Mouse (Mus musculus): Measurements from ENCODE around the gene Kpna6. TPM values are rescaled to one million over a fixed set of nuclear protein-coding genes. Genes with fewer than 3 reads are reported as not detected.
"Not testable (repeated sequence)": the region's sequence is repeated elsewhere in the genome, so short reads cannot be mapped to it uniquely, and the experiment has no call there.

Gene Kpna6
- 6.8 and 9.0 TPM in 2 replicates for polyA plus RNA-seq (2012; ENCODE audit: insufficient read depth, low replicate concordance)

- Histone ChIP-seq H3K27me3 (replicated peaks) (no peaks in the 10 kb centered on the region), H3K4me1 (peaks cover 19% of the 10 kb centered on the region), H3K4me3 (replicated peaks) (peak within 1 kb of the TSS; percentile 95), H3K36me3 (replicated peaks; ENCODE audit: low read length) (peaks cover 24% of the 10 kb centered on the region), H3K9me3 (no peaks in the 10 kb centered on the region)
- no peak for TF ChIP-seq FLI1 (IDR thresholded peaks at IDR 0.05; ENCODE audit: low read length)
- no peak for TF ChIP-seq GATA1 (IDR thresholded peaks at IDR 0.05; ENCODE audit: borderline replicate concordance, low read length)
Observed at GRCm38 (mm10) chr4:129672083-129672877, at the start of gene Kpna6. Gene Kpna6, minus strand, starts transcription at chr4:129672767.

GRCm38 (mm10) chr4:129716310-129716709 is 43.7 kb upstream of the Kpna6 start:
- TF ChIP-seq FLI1 (IDR thresholded peaks at IDR 0.05; ENCODE audit: low read length), result no peak
- no peak for TF ChIP-seq GATA1 (IDR thresholded peaks at IDR 0.05; ENCODE audit: borderline replicate concordance, low read length)
- H3K9me3 ChIP-seq, result no peaks in the 10 kb centered on the region
- no peak overlapping the region for H3K4me3 ChIP-seq (replicated peaks)
- peaks cover 85% of the 10 kb centered on the region for H3K36me3 ChIP-seq (replicated peaks; ENCODE audit: low read length)
- H3K4me1 ChIP-seq, result no peaks in the 10 kb centered on the region
- H3K27me3 ChIP-seq (replicated peaks), result no peaks in the 10 kb centered on the region

GRCm38 (mm10) chr4:129709486-129710129 is 37.0 kb upstream of the Kpna6 start:
- Histone ChIP-seq H3K9me3 (no peaks in the 10 kb centered on the region), H3K4me3 (replicated peaks) (no peak overlapping the region), H3K4me1 (no peaks in the 10 kb centered on the region), H3K36me3 (replicated peaks; ENCODE audit: low read length) (peaks cover 95% of the 10 kb centered on the region), H3K27me3 (replicated peaks) (no peaks in the 10 kb centered on the region)
- TF ChIP-seq FLI1 (IDR thresholded peaks at IDR 0.05; ENCODE audit: low read length) (no peak), GATA1 (IDR thresholded peaks at IDR 0.05; ENCODE audit: borderline replicate concordance, low read length) (no peak)

- Histone ChIP-seq H3K4me1 (peaks cover 4% of the 10 kb centered on the region), H3K4me3 (replicated peaks) (no peak overlapping the region), H3K27me3 (replicated peaks) (no peaks in the 10 kb centered on the region), H3K36me3 (replicated peaks; ENCODE audit: low read length) (peaks cover 96% of the 10 kb centered on the region), H3K9me3 (no peaks in the 10 kb centered on the region)
- no peak for TF ChIP-seq FLI1 (IDR thresholded peaks at IDR 0.05; ENCODE audit: low read length)
- no peak for TF ChIP-seq GATA1 (IDR thresholded peaks at IDR 0.05; ENCODE audit: borderline replicate concordance, low read length)
Observed at GRCm38 (mm10) chr4:129706750-129707149, 34.2 kb upstream of the Kpna6 start.

GRCm38 (mm10) chr4:129702454-129702853 is 29.9 kb upstream of the Kpna6 start:
- Histone ChIP-seq H3K9me3 (no peaks in the 10 kb centered on the region), H3K36me3 (replicated peaks; ENCODE audit: low read length) (peaks cover 55% of the 10 kb centered on the region), H3K27me3 (replicated peaks) (no peaks in the 10 kb centered on the region), H3K4me3 (replicated peaks) (no peak overlapping the region), H3K4me1 (peaks cover 30% of the 10 kb centered on the region)
- no peak for TF ChIP-seq FLI1 (IDR thresholded peaks at IDR 0.05; ENCODE audit: low read length)
- TF ChIP-seq GATA1 (IDR thresholded peaks at IDR 0.05; ENCODE audit: borderline replicate concordance, low read length), result no peak

GRCm38 (mm10) chr4:129701503-129702377 is 29.2 kb upstream of the Kpna6 start:
- H3K36me3 ChIP-seq (replicated peaks; ENCODE audit: low read length), result peaks cover 50% of the 10 kb centered on the region
- peak overlapping the region; percentile 88 for H3K4me3 ChIP-seq (replicated peaks)

GRCm38 (mm10) chr4:129700661-129701060 is 28.1 kb upstream of the Kpna6 start:
- not testable (repeated sequence) for H3K27me3 ChIP-seq (replicated peaks); H3K9me3 ChIP-seq; H3K4me3 ChIP-seq (replicated peaks)
- H3K4me1 ChIP-seq, result peaks cover 39% of the 10 kb centered on the region
- peaks cover 39% of the 10 kb centered on the region for H3K36me3 ChIP-seq (replicated peaks; ENCODE audit: low read length)

More at GRCm38 (mm10) chr4:129701503-129702377, 29.2 kb upstream of the Kpna6 start:
- Histone ChIP-seq H3K9me3 (no peaks in the 10 kb centered on the region), H3K27me3 (replicated peaks) (no peaks in the 10 kb centered on the region), H3K4me1 (peaks cover 37% of the 10 kb centered on the region)
- TF ChIP-seq FLI1 (IDR thresholded peaks at IDR 0.05; ENCODE audit: low read length) (no peak), GATA1 (IDR thresholded peaks at IDR 0.05; ENCODE audit: borderline replicate concordance, low read length) (no peak)

GRCm38 (mm10) chr4:129700216-129700615 is 27.6 kb upstream of the Kpna6 start:
- H3K36me3 ChIP-seq (replicated peaks; ENCODE audit: low read length), result peaks cover 34% of the 10 kb centered on the region
- H3K27me3 ChIP-seq (replicated peaks), result no peaks in the 10 kb centered on the region
- H3K4me1 ChIP-seq, result peaks cover 44% of the 10 kb centered on the region
- H3K9me3 ChIP-seq, result no peaks in the 10 kb centered on the region
- no peak overlapping the region for H3K4me3 ChIP-seq (replicated peaks)
- TF ChIP-seq GATA1 (IDR thresholded peaks at IDR 0.05; ENCODE audit: borderline replicate concordance, low read length), result no peak
- TF ChIP-seq FLI1 (IDR thresholded peaks at IDR 0.05; ENCODE audit: low read length), result no peak

- H3K27me3 ChIP-seq (replicated peaks), result no peaks in the 10 kb centered on the region
- H3K4me3 ChIP-seq (replicated peaks), result peak overlapping the region; percentile 98
- H3K4me1 ChIP-seq, result peaks cover 62% of the 10 kb centered on the region
- TF ChIP-seq GATA1 (IDR thresholded peaks at IDR 0.05; ENCODE audit: borderline replicate concordance, low read length), result no peak
- no peaks in the 10 kb centered on the region for H3K9me3 ChIP-seq
- peaks cover 28% of the 10 kb centered on the region for H3K36me3 ChIP-seq (replicated peaks; ENCODE audit: low read length)
Observed at GRCm38 (mm10) chr4:129697191-129697590, 24.6 kb upstream of the Kpna6 start.

Measured in megakaryocyte, embryonic 14.5 days (primary cell).